Mouse (Mus musculus) common myeloid progenitor, adult 5-6 weeks (primary cell): ENCODE data around the gene Lyst. TPM values are rescaled to one million over a fixed set of nuclear protein-coding genes. Genes with fewer than 3 reads are reported as not detected.

Source experiments
- ATAC-seq: replicated peaks from 2 replicates; pipeline ENCODE4 v1.8.0; 2016; ENCODE audit warnings: low read depth, mild to moderate bottlenecking, moderate TSS enrichment, inconsistent platforms; ENCODE audit not compliant: poor library complexity, severe bottlenecking
- total RNA-seq: library from RNA; stranded (forward); fragments of 200-1000, 187-1606 nt; gene quantifications from 2 replicates; pipeline ENCODE4 v1.2.3, GENCODE M21; 2017

Gene Lyst
- total RNA-seq, 1 experiment from 2014 or later = 22.9 TPM

GRCm38 (mm10) chr13:13818696-13819095 is 228.5 kb downstream of the Lyst start:
- no peak for ATAC-seq

GRCm38 (mm10) chr13:13820234-13821123 is 230.3 kb downstream of the Lyst start:
- ATAC-seq = no peak

GRCm38 (mm10) chr13:13824946-13825345 is 234.7 kb downstream of the Lyst start:
- ATAC-seq = no peak

GRCm38 (mm10) chr13:13826533-13826932 is 236.3 kb downstream of the Lyst start:
- no peak for ATAC-seq

GRCm38 (mm10) chr13:13828125-13828524 is 237.9 kb downstream of the Lyst start:
- no peak for ATAC-seq

Other genes with a start within 250 kb of the Lyst start
- 0.39 and 0.73 TPM in 2 replicates for gene Gpr137b, start 196.4 kb upstream of the Lyst start, total RNA-seq
- not detected in 2 replicates for gene Nid1, start 152.8 kb upstream of the Lyst start, total RNA-seq
- gene Gng4, start 193.7 kb downstream of the Lyst start, total RNA-seq = not detected in 2 replicates